Mouse (Mus musculus): ENCODE data around the gene Tfr2. TPM values are rescaled to one million over a fixed set of nuclear protein-coding genes. Genes with fewer than 3 reads are reported as not detected.
"Not testable (repeated sequence)": the region's sequence is repeated elsewhere in the genome, so short reads cannot be mapped to it uniquely, and the experiment has no call there.

Tfr2 gene
- total RNA-seq, 2 experiments from 2014 or later, result not detected

DNA sequence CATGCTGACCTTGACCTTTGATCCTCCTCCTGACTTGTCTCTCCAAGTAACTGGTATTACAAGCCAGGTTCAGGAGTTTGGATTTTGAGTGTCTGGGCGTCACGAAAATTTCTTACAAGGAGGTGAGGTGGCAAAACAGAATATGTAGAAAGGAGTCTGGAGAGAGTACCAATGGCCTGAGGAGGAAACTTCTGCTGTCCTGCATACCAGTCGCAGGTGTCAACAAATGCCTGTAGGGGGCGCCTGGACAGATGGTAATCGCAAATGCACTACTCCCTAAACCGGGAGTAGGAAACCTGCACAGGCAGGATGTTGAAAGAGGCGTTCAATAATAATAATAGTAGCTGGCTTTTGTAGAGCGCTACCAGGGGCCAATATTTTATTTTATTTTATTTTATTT lies 15.3 kb downstream of the Tfr2 start:
- DNase-seq, result no peak

DNA sequence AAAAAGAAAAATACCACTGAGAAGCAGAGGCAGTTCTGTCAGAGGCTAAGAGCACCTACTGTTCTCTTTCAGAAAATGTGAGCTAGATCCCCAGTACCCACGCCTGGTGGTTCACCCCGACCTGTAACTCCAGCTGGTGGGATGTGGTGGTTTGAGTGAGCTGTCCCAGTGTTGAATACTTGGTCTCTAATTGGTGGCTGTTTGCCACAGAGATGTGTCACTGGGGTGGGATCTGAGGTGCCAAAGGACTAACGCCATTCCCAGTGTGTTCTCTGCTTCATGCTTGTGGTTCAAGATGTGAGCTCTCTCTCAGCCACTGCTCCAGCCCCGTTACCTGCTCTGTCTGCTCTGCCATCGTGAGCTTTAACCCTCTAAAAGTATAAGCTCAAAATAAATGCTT lies 20.9 kb downstream of the Tfr2 start:
- DNase-seq, result no peak

DNA sequence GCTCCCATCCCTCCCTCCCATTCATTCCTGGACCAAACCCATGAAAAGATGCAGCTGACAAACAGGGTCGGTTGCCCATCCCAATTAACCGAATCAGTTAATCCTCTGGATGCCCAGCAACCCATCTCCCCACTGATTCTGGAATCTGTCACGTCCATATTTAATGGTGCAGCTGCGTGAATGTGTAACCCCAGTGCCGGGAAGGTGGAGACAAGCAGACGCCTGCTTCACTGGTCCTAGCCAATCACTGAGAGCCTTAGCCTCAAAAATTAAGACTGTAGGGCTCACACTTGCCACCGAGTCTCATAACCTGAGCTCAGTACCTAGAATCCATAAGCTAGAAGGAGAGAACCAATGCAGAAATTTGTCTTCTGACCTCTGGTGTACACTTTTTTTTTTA lies 26.3 kb downstream of the Tfr2 start:
- DNase-seq, result no peak

DNA sequence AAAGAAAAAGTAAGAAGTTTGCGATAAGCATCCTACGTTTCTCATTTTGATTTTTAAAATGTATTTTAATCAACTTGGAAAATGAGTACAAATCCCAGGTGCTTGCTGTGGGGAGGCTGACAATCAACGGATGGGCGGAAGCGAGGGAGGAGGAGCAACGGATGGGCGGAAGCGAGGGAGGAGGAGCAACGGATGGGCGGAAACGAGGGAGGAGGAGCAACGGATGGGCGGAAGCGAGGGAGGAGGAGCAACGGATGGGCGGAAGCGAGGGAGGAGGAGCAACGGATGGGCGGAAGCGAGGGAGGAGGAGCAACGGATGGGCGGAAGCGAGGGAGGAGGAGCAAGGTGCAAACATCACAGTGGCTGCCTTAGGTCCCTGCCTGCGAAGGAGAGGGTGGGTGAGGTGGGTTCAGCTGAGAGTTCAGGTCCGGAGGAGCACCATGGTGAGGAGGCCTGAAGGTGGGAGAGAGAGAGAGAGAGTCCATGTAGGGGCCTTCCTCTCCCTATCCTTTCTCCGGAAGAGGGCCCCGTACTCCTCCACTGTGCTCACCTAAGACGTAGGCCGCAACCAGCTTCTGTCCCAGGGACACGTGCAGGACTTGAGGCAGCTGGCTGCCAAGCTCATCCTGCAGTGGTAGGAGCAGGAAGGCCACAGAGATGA lies 27.1 kb downstream of the Tfr2 start:
- no peak for DNase-seq

DNA sequence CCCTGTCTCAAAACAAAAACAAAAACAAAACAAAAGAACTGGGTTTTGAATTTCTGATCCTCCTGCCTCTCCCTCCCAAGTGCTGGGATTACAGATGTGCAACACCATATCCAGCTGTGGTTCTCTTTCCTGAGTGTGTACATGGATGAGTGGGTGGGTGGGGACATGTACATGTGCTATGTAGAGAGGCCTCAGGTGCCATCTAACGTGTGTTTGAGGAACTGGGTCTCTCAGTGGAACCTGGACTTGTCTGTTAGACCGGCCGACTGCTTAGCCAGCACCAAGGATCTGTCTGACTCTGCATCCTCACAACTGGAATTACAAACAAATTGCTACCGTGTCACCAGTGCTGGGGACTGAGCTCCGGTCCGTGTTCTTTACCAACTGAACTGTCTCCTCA lies 28.0 kb downstream of the Tfr2 start:
- DNase-seq, result no peak

DNA sequence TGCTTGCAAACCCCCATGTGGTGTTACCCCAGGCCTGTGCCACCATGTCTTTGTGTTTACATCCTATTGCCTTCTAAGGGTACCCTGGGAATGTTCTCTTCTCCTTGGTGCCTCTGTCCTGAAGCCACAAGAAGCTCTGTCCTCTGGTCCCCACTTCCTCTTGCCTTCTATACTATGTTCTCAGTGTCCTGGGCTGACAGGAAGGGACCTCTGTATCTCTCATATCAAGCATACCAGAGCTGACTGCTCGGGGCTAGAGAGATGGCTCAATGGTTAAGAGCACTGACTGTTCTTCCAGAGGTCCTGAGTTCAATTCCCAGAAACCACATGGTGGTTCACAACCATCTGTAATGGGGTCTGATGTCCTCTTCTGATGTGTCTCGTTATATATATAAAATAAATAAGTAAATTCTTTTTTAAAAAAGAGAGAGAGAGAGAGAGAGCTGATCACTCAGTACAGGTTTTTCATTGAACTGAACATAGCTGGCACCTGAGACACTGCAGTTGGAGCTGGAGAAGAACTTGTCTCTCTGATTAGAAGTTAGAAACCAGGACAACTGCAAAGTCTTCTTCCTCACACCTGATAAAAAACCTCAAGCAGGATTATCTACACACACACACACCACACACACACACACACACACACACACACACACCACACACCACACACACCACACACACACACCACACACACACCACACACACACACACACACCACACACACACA lies 28.6 kb downstream of the Tfr2 start:
- DNase-seq, result no peak

DNA sequence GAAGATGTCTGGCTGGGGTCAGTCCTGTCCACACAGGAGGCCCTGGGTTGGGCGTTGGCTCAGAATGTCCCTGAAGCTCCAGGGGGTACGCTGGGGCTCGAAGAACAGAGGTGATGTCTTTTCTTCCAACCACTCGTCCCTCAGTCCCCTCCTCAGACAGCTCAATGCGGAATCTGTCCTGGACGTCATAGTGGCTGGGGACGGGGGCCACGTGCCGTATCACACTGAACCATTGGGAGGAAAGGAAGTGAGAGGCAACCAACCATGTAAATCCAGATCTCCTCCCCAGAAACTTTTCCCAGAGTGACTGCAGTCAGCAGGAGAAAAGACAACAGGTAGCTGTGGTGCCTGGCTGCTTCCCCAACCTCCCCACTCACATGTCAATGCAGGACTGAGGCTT lies 30.0 kb downstream of the Tfr2 start:
- no peak for DNase-seq

DNA sequence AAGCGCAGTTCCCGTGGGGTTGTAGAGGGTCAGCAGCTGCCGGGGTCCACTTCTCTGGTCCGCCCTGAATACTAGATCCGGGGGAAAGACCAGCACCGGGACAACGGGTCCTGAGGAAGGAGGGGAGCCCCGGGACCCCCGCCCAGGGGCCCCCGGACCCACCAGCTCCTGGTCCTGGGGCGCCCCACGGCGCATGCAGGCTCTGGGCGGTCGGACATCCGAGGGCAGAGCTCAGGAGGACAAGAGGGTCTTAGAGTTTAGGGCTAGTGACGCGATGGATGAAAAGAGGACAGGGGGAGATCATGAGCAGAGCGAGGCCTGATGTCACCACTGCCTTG lies 30.6 kb downstream of the Tfr2 start:
- no peak for DNase-seq

DNA sequence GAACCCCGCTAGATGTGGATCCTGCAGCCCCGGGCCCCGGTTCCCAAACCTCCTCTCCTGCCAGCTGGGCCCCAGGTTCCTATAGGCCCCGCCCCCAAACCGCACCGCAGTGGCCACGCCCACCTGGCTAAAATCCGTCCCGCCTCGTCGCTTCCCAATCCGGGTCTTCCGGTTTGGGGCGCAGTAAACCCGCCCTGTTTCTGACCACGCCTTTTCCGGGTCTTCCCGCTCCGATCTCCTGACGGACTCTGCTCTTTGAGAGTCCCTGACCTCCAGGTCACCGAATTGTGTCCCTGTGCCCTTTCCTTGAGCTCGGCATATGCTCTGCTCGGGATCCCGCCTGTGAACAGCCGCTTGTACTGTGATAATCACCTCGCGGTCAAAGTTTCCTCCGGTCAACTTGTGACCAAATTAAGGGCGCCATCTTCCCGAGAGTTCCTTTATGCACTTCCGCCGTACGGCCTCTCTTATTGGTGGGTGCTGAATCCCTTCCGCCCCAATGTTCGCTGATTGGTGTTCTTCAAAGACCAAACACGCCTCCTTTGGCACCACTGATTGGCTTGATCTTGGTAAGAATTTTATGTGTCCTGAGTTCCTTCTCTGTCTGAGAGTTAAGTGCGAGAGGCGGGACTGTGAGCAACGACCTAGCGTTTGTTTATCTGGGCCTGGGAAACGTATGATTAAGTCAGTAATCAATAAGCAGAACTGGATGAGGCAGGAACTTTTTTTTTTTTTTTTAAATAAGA lies 31.2 kb downstream of the Tfr2 start, which contains the start of gene Mospd3:
Mospd3 (minus strand) TSS at position 440 of the 746 bp plus-strand sequence.
- peak; percentile 93 for DNase-seq

DNA sequence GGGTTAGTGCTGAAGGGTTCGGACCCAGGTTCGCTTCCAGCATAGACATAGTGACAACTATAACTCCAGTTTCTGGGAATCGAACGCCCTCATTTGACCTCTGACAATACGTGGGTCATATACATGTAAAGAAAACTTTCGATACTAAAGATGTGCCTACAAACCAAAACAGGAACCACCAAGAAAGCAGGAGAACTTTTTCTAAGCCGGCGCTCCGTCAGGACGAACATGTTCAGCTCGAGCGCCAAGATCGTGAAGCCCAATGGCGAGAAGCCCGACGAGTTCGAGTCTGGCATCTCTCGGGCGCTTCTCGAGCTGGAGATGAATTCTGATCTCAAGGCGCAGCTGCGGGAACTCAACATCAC lies 31.7 kb downstream of the Tfr2 start:
- DNase-seq, result peak; percentile 37

DNA sequence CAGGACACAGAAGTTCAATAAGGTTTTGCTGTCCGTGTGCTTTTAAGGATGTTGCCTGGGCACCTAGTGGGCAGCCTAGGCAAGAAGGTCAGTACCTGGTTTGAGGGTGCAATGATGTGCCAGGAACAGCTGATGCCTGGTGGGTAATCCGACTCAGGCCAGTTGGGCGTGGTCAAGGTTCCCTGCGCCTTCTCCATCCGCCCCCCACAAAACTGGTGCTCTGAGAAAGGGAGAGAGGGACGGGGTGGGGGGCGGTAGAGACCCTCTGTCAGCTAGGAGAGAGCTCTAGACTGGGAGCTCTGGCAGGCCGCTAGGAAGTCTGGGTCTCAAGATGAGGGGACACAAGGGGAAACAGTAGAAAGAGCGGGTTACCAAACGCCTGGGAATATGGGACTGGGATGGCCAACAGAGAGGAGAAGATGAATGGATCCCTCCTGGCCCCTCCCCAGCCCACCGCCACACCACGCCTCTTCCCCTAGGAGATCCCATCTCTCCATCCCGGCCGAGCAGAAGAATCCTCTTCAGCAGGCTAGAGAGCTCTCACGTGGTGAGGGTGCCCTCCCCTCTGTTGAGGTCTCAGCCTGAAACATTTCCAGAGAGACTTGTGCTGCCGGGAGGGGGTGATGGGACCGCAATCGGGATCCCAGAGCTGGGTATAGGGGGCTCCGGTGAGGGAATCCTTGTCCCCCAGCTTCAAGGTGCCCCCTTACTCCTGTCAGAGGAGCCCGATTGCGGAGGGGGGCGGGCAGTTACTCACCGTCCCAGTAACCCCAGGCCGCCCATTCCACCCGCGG lies 38.4 kb downstream of the Tfr2 start:
- no peak for DNase-seq

DNA sequence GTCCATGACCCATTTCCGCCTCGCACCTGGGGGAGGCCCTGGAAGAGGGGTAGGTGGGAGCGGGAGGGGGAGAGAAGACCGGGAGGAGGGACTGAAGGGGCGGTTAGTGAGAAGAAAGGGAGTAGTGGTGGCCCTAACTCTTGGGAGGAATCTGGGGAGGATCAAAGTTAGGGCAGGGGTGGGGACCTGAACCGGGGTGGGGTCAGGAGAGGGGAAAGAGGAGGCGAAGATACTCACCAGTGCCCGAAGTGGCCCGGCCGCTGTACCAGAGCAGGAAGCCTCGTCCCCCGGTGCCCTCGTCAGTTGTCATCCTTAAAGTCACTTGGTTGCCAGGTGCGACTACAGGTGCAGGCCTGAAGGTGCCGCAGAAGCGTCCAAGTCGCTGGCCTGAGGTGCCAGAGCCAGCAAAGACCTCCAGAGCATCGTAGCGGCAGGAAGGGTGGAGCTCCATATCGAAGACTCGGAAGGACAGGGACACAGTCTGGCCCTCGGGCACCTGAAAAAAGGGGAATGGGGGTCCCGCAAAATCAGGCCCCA lies 39.1 kb downstream of the Tfr2 start:
- no peak for DNase-seq

DNA sequence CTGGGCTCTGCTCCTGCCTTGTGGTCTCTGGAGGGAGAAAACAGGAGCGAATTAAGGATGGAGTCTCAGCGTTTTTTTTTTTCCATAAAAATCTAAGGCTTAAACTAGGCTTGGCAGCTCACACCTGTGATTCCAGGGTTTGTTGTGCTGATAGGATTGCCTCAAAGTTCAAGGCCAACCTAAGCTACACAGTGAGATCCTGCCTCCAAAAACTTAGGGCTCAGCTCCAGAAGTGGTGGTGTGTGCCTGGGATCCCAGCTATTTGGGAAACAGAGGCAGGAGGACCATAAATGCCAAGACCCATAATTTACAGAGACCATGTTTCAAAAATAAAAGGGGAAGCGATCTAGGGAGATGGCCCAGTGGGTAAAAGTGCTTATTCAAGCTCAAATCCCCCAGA lies 39.7 kb downstream of the Tfr2 start:
- DNase-seq, result no peak

DNA sequence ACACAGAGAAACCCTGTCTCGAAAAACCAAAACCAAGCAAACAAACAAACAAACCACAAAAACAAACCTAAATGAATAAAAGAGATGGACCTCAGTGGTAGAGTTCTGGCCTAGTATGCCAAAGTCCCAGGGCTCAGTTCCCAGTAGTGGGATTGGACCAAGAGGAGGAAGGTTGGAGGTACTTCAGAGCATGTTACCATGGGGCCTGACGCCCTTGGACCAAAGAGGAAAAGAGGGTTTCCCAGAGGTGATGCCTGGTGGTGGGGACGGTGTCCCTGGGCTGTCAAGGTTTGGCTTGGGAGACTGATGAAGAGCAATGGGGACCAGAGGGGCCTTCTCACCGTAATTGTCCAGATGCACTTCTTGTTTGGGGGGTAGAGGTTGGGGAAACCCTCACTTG lies 40.4 kb downstream of the Tfr2 start:
- no peak for DNase-seq

DNA sequence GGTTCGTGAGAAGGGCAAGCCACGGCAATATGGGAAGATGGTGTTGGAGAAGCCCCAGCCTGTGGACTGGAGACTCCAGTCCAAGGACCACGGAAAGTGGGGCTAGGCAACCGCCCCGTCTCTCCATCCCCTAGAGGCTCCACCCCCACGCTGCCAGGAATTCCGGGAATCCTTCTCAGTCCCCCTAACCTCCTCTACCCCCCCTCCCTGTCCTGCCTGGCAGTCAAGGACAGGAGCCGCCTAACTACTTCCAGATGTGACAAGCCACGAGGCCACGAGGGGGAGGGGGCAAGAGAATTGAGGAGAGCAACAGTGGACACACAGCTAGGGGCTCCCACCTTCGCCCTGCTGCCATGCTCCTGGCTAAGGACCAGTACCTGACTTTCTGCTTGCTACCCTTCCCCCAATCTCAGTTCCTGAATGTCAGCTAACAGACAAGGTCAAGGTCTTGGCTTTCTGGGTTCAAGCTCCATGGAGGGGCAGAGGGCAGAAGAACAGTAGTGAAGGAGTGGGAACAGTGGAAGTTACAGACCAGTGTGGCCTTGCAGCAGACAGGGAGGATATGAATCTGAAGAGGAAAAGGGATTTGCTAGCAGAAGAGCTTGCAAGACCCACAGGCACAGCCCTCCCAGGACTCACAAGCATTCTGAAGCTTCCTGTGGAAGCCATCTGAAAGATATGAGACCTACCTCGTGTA lies 41.1 kb downstream of the Tfr2 start:
- peak; percentile 90 for DNase-seq

DNA sequence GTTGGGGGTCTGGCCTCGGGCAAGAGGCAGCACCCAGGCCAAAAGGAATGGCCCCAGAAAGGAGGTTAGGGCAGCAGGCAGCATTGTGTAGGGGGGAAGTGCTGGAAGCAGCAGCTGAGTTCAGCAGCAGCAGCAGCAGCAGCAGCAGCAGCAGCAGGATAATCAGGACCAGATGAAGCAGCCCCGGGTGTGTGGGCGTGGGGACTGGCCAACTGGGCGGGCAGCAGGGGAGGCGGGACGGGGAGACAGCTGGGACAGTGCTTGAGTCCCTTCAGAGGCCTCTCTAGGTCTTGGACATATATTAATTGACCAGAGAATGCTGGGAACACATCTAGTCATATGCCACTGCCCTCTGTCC lies 41.6 kb downstream of the Tfr2 start:
- peak; percentile 88 for DNase-seq

DNA sequence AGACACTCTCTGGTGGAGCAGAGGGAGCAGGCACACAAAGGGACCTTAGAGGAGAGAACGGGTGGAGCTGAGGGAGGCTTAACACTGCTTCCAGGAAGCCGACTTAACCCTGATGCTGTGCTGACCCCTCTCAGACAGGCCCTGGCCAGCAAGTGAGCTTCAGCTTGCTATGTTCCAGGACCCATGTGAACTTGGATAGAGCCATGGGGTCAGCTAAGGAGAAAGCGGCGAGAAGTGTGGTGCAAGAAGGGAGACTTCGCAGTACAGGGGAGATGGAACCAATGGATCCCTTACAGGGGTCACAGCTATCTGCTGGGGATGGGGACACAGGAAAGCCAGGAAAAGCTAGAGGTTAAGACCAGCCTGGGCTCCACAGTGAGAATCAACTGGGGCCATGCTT lies 43.4 kb downstream of the Tfr2 start:
- peak; percentile 50 for DNase-seq

DNA sequence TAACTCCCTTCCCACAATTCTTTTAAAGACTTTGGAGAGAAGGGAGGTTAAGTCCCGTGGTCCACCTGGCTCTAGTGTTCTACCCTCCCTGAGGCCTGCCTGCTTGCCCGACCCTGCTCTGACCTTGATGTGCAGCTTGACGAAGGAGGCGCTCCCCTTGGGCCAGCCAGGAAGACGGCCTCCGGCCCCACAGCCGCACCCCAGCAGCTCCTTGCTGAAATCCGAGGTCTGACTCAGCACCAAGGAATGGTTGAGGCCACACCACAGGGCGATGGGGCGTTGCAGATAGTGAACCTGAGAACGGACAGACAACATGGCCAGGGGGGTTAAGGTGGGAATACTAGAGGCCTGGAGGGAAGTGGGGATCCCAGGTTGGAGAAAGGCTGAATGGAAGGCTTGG lies 43.9 kb downstream of the Tfr2 start, which contains the start of gene Pcolce:
Pcolce (minus strand) TSS at position 235 of the 400 bp plus-strand sequence.
- DNase-seq, result peak; percentile 56

DNA sequence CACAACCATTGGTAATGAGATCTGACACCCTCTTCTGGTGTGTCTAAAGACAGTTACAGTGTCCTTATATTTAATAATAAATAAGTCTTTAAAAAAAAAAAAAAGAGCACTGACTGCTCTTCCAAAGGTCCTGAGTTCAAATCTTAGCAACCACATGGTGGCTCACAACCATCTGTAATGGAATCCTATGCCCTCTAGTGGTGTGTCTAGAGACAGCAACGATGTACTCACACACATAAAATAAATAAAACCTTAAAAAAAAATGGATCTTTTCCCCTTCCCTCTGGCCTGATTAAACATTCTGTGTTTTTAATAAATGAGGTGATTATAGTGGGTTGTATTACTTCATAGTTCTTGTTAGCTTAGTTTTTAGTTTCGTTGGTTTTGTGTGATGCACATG lies 45.3 kb downstream of the Tfr2 start:
- DNase-seq, result not testable (repeated sequence)

DNA sequence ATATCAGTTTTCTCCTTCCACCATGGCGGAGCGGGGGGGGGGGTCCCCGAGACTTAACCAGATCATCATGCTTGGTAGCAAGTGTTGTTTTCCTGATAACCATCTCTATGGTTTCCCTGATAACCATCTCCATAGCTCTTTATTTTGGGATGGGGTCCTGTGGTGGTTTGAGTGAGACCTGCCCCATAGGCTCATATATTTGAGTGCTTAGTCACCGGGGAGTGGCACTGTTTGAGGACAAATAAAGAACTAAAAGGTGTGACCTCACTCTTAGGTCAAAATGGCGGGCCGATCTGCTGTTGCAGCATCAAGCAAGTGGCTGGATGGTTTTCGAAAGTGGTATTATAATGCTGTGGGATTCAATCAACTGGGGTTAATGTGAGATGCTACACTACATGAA lies 45.7 kb downstream of the Tfr2 start:
- DNase-seq, result no peak

DNA sequence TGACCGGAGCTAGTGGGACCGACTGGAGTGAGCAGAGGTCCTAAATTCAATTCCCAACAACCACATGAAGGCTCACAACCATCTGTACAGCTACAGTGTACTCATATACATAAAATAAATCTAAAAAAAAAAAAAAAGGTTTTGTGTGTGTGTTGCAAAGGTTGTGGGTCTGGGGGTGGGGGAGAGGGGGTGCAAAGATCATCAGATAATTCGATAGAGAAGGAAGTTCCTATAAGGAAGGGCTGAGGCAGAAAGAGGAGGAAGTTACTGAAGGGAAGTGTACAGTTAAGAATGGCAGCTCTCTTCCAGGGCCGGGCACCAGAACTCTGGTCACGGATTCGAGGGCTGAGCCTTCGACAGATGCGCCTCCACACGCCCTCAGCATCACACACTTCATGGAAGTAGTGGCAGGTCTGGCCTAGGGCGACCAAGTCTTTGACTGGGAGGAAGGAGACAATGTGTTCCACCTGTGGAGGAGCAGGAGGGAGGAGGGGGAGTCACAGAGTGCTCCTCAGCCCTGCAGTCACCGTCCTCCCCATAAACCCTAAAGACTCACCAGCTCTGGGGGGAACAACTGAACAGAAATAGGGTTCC lies 54.4 kb downstream of the Tfr2 start:
- DNase-seq, result no peak

Data from gastrocnemius, postnatal 25 days (tissue).